Mouse (Mus musculus): ENCODE results near the gene 1700001O22Rik.

Gene 1700001O22Rik

DNA sequence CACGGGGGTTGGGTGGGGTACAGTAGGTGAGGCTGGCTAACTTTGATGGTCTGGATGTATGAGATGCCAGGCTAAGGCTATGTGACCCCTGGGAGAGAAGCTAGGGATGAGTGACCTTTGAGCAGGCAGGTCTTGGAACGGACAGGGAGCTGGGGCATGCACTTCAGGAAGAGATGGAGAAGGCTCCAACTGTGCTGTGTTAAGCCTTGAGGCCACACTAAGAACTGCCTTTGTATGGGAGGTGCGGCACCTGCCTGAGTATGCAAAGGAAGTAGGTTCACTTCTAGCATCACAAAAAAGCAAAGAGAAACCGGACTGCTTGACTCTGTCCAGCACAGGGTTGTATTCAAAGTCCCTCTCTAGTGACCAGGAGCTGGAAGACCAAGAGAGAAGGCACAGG lies 25.2 kb downstream of the 1700001O22Rik start:
- no peak for DNase-seq (ENCODE audit: low spot score)

DNA sequence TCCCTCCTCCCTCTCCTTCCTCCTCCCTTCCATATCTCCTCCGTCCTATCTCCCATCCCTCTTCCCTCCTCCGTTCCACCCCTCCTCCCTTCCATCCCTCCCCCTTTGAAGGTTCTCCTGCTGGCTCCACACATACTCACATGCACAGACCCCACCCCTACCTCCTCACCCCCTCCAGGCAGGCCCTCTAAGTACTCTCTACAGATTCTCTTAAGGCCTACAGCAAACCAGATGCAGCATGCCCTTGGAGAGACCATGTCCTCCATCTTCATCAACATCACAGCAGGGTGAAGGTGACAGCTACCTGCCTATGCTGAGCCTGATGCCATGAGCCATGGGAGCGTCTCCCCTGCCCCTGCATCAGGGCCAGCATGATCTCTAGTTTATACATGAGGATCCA lies 26.2 kb downstream of the 1700001O22Rik start:
- DNase-seq (ENCODE audit: low spot score) = no peak

DNA sequence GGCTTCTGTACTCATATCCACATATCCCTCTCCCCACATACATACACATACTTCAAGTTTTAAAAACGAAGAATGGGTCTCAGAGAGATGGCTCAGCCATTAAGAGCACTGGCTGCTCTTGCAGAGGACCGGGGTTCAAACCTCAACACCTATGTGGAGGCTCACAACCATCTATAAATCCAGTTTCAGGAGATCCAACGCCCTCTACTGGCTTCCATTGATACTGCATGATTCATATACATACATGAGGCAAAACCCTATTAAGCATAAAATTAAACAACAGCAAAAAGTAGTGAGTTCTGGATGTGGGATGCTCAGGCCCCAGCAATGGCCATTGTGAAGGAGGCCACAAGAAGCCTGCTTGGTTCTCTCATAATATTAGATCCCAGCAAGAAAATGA lies 27.5 kb downstream of the 1700001O22Rik start:
- no peak for DNase-seq (ENCODE audit: low spot score)

DNA sequence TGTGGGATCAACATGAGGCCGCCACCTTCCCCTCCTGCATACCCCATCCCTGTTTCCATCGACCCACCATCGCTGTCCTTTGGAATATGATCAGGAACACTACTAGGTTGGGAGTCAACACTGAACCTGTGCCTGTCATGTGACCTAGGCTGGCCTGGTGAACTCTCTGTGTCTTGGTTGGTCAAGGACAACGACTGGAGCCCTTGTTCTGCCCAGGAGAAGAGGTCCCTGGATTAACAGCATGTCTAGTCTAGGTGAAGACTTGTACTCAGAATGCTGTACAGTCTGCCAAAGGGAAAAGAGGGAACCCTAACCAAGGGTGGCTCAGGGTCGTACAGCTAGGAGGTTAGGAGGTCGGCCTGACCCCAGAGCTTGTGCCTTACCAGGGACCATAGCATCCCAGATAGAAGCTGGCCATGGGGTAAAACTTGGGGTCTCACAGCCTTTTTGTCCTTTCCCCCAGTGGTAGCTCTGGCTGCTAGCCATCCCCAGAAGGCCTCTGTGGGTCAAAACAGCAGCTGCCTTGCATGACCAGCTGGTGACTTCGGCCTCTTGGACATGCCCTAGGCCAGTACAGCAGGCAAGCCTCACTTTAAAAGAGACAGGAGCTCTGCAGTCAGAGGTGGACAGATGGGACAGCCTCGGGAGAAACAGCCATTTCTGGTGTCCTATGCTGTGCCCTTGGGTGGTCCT lies 30.0 kb downstream of the 1700001O22Rik start:
- DNase-seq (ENCODE audit: low spot score) = no peak

- no peak for DNase-seq (ENCODE audit: low spot score)
These were observed 30.7 kb downstream of the 1700001O22Rik start for GRCm38 (mm10) chr2:30772581-30773312.

DNA sequence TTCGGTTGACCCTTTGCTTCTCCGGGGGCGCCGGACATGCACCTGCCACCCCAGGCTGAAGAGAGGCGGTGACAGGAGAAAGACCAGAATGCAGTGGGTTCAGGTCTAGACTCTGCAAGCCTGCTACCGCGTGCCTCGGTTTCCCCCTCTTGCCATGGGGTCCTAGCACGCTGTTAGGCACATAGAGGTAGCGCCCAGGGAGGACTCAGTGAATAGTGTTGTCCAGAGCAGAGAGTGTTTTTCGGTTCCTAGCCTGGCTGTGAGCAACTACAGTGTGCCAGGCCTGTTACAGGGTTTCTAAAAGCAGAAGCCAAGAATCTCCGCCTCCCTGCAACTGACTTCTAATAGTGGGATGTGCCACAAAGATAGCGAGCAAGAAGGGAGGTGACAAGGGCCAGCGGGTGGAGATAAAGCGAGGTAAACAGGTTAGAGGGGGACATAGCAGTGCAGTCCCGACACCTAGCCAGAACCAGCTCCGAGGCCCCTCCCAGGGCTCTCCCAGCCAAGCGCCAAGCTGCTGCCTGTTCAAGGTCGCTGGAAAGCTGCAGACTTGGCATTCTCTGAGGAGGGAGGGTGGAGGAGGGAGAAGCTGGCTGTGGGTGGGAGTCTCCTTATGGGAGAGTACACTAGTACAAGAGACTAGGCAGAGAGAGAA lies 31.5 kb downstream of the 1700001O22Rik start:
- peak; percentile 68 for DNase-seq (ENCODE audit: low spot score)

- no peak for DNase-seq (ENCODE audit: low spot score)
These were observed 32.1 kb downstream of the 1700001O22Rik start for GRCm38 (mm10) chr2:30771368-30771805.

DNA sequence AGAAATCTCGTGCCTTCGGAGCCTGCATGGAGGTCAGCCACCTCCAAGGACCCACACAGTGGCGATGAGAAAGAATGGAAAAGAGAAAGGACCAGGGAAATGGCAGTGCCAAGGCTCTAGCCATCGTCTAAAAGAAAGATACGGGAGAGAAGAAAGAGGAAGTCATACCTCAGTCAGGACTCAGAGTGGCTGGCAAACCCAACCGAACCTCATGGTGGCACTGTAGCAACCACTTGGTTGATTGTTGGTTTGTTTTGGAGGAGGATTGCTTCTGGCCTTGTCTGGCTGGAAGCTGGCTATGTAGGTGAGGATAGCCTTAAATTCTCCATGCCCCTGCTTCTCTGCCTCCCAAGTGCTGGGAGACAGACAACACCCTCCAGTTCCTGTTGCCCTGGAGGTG lies 34.3 kb downstream of the 1700001O22Rik start:
- no peak for DNase-seq (ENCODE audit: low spot score)

- no peak for DNase-seq (ENCODE audit: low spot score)
These were observed 34.9 kb downstream of the 1700001O22Rik start for GRCm38 (mm10) chr2:30768529-30768928.

DNA sequence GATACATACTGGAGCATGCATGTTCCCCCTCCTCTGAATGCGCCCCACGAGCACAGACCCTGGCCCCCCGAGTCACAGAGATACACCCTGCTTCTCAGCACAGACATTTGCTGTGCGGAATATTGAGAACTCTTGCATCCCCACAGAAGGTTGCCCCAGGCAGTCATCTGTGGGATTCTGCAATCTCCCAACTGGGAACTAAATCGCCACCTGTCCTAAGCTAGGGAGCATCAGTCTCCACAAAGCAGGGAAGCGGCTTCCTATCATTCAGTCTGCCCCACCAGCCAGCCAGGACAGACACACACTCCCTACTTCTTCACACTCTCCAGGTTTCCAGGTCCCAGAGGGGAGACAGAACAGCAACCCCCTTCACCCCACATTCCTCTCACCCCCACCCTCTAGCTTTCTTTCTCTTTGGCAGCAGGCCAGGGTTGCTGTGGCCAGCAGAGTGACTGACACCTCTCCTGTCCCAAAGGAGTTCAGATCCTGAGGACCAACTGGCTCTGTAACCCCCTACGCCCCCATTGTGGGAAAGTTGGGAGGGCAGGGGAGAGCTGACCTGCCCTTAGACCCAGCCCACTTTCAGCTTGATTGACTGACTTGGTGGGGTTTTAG lies 35.7 kb downstream of the 1700001O22Rik start:
- DNase-seq (ENCODE audit: low spot score) = no peak

GRCm38 (mm10) chr2:30766446-30766845 lies 37.0 kb downstream of the 1700001O22Rik start:
- DNase-seq (ENCODE audit: low spot score) = no peak

- DNase-seq (ENCODE audit: low spot score) = no peak
These were observed 42.8 kb downstream of the 1700001O22Rik start for GRCm38 (mm10) chr2:30760706-30761105.

- DNase-seq (ENCODE audit: low spot score) = no peak
These were observed 43.5 kb downstream of the 1700001O22Rik start for GRCm38 (mm10) chr2:30759858-30760547.

DNA sequence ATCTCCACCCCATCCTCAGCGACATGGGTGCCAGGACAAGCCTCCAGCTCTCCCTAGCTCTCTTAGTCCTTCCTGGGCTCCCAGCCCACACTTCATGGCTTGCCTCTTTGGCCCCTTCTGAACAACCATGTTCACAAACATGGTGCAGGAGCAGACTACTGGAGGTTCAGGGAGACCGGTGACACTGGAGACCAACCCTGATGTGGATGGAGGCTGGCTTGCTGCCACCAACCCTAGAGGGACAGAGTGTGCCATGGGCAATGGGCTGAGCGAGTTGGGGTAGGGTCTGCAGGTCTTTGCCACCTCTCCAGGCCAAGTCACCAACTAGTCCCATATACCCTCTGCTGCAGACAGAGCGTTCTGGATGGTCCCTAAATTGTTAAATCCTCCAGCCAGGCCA lies 44.0 kb downstream of the 1700001O22Rik start:
- DNase-seq (ENCODE audit: low spot score) = no peak

- no peak for DNase-seq (ENCODE audit: low spot score)
These were observed 44.4 kb downstream of the 1700001O22Rik start for GRCm38 (mm10) chr2:30759088-30759374.

DNA sequence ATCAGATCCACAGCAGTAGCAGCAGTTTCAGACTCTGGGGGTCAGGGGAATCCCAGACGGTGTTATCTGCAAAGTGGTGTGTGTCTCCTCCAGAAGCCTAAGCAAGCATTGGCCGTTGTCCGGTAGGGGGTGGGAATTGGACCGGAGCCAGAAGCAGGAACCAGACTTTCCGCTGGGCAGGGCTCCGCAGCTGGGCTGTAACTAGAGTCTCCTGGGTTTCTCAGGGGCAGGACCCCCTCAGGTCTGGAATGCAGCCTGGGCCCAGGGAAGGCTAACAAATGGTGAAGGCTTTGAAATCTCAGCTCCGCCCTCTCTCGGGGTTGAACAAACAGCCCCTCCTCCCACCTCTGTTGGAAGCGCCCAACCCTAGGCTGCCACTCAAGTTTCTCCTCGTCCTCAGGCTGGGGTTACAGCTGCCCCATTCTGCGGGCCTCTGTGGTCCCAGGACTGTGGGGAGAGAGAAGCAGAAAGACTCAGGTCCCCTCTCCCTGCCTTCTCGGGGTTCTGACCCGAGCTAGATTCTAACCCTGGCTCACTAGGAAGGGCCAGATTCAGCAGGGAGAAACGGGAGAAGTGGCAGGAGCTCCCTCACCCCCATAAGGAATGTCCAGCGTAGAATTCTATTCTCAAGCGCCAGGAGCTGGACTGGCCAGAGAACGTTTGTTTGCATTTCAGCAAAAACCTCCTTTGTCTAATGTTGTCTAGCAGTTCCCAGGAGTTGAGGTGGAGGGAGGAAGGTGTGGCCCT lies 44.9 kb downstream of the 1700001O22Rik start:
- peak; percentile 91 for DNase-seq (ENCODE audit: low spot score)

- DNase-seq (ENCODE audit: low spot score) = no peak
These were observed 46.3 kb downstream of the 1700001O22Rik start for GRCm38 (mm10) chr2:30756962-30757715.

DNA sequence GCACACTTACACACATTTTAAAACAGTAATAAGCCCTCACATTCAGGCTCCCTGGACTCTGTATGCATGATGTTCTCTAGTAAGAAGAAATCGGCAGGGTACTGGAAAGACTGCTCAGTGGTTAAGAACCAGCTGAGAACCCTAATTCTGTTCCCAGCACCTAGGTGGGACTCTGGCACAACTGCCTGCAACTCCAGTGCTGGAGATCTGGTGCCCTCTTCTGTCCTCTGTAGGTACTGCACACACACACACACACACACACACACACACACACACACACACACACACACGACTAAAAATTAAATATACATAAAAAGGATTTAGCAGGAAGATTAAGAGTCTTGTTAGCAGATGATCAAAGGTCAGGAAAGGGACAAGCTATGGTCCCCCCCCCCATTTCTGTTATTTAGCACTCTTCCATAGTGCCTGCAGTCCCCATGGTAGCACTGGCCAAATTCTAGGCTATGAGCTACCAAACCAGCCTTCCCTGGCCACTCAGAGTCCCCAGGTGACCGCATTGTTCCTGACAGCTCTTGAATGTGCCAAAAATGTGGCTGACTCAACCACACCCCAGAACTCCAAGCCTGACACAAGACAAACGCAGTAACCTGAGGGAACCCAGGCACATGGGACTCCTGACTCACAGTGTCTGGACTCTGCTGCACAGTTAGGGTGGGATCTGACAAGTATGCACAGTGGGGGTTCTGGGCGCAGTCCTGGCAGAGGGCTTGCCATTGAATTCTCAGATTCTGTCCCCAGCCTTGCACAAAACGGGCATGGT lies 47.3 kb downstream of the 1700001O22Rik start:
- no peak for DNase-seq (ENCODE audit: low spot score)

GRCm38 (mm10) chr2:30754831-30755230 lies 48.6 kb downstream of the 1700001O22Rik start:
- no peak for DNase-seq (ENCODE audit: low spot score)

GRCm38 (mm10) chr2:30753219-30753618 lies 50.2 kb downstream of the 1700001O22Rik start:
- no peak for DNase-seq (ENCODE audit: low spot score)

Data from ovary, postnatal 14 days (tissue).